Comparison of ENCODE assay signal across 15 mouse cellular contexts in genomic region chr10:116908901-116909642, GRCm38 (mm10). TPM values are rescaled to one million over a fixed set of nuclear protein-coding genes. Genes with fewer than 3 reads are reported as not detected.
DNase-seq lines count a peak whose midpoint lies in the region; ATAC-seq and TF ChIP-seq lines count a peak whose summit lies in the region.
"Had no signal": no experiment of that assay in that cellular context is flagged by ENCODE, and none has a peak within 500 bp of the region (broad histone marks: within the 10 kb centered on the region; RNA-seq: fewer than 3 reads in every experiment).

No protein-coding gene starts in this region.

- H3K36me3 ChIP-seq in heart, postnatal 0 days (replicated peaks; ENCODE audit: control insufficient read depth, insufficient read depth, low read length): peaks cover 89% of the 10 kb centered on the region
- peaks cover 33% of the 10 kb centered on the region for H3K36me3 ChIP-seq in liver, postnatal 0 days (replicated peaks; ENCODE audit: insufficient read depth, low read length)

- peak overlapping the region; percentile 11; the same call in 1 of the 2 replicates for H3K27ac ChIP-seq in heart, postnatal 0 days (ENCODE audit: low read depth)
- H3K27ac ChIP-seq in liver, postnatal 0 days (ENCODE audit: low read depth): peak overlapping the region; percentile 79
- H3K27ac ChIP-seq: limb, embryonic 15.5 days had no signal

- TF ChIP-seq EP300 in heart, postnatal 0 days (IDR thresholded peaks at IDR 0.05; ENCODE audit: low read depth): no peak
- TF ChIP-seq EP300 in liver, postnatal 0 days (IDR thresholded peaks at IDR 0.05; ENCODE audit: low read depth): no peak

- peak; percentile 65 for ATAC-seq in heart, postnatal 0 days (ENCODE audit: insufficient read depth, low read depth)
- peak; percentile 84 for ATAC-seq in erythroid progenitor cell, adult 5-6 weeks (replicated peaks; ENCODE audit: low FRiP score, poor library complexity, severe bottlenecking)
- peak; percentile 95 for ATAC-seq in liver, postnatal 0 days

- H3K27me3 ChIP-seq in heart, postnatal 0 days (ENCODE audit: control insufficient read depth, insufficient read depth, low read length): no peaks in the 10 kb centered on the region
- no peaks in the 10 kb centered on the region for H3K27me3 ChIP-seq in liver, postnatal 0 days (ENCODE audit: insufficient read depth, low read length)
- H3K27me3 ChIP-seq: limb, embryonic 15.5 days had no signal

- TF ChIP-seq CTCF in heart, postnatal 0 days (IDR thresholded peaks at IDR 0.05; ENCODE audit: low read depth): no peak
- no peak for TF ChIP-seq CTCF in liver, postnatal 0 days (IDR thresholded peaks at IDR 0.05; ENCODE audit: low read depth)

- no peak overlapping the region for H3K4me2 ChIP-seq in heart, postnatal 0 days (ENCODE audit: low read depth, low read length)
- peak overlapping the region; percentile 49 for H3K4me2 ChIP-seq in liver, postnatal 0 days (ENCODE audit: low read depth, low read length)
- H3K4me2 ChIP-seq: limb, embryonic 15.5 days had no signal

- DNase-seq in heart, postnatal 0 days (ENCODE audit: low spot score): no peak
- no peak for DNase-seq in heart, adult 9 months (ENCODE audit: low spot score in 2 of 2)
- peak; percentile 58 for DNase-seq in c-Kit-positive CD71-positive TER-119-negative erythroid progenitor cells, embryonic 14.5 days (ENCODE audit: low read depth)
- peak; percentile 68 for DNase-seq in liver, postnatal 0 days
- DNase-seq in frontal cortex, adult 2 months (ENCODE audit: extremely low spot score in 1 of 2, low spot score in 1 of 2): no peak
- no peak for DNase-seq in frontal cortex, postnatal 25 days (ENCODE audit: low spot score in 2 of 2)
- DNase-seq: adrenal gland, adult 2 months; cerebellum, postnatal 10 days; gastrocnemius, postnatal 36 days; heart, postnatal 4 days; kidney, postnatal 10 days; lung, postnatal 36 days; midbrain, embryonic 14.5 days had no signal

- no peak overlapping the region for H3K9ac ChIP-seq in heart, postnatal 0 days (replicated peaks; ENCODE audit: low read depth, low read length)
- H3K9ac ChIP-seq in liver, postnatal 0 days (replicated peaks): no peak overlapping the region
- H3K9ac ChIP-seq: limb, embryonic 15.5 days had no signal

- H3K9me3 ChIP-seq in heart, postnatal 0 days (replicated peaks; ENCODE audit: control insufficient read depth, low read length): no peaks in the 10 kb centered on the region
- no peaks in the 10 kb centered on the region for H3K9me3 ChIP-seq in liver, postnatal 0 days (ENCODE audit: low read length)
- H3K9me3 ChIP-seq: limb, embryonic 15.5 days had no signal

- 37% methylated on average over 15 of the region's 15 CpGs for WGBS in heart, postnatal 0 days
- WGBS in liver, postnatal 0 days (ENCODE audit: insufficient replicate concordance): 57% methylated on average over 15 of the region's 15 CpGs

- no peak overlapping the region for H3K4me3 ChIP-seq in heart, postnatal 0 days (ENCODE audit: low read depth, low read length)
- H3K4me3 ChIP-seq in liver, postnatal 0 days (ENCODE audit: low read depth, low read length): peak overlapping the region; percentile 27
- H3K4me3 ChIP-seq: limb, embryonic 15.5 days had no signal

- no peaks in the 10 kb centered on the region for H3K4me1 ChIP-seq in heart, postnatal 0 days (ENCODE audit: control insufficient read depth, insufficient read depth)
- no peaks in the 10 kb centered on the region for H3K4me1 ChIP-seq in liver, postnatal 0 days (ENCODE audit: insufficient read depth)

RNA-seq across cellular contexts. Expression of gene Myrfl, which starts 12.4 kb away (rescaled TPM):
- 0.39 TPM in 1 of 2 replicates, not detected in the other for total RNA-seq in heart, postnatal 0 days (2014; rRNA removed; ENCODE audit: low replicate concordance)
- polyA plus RNA-seq in heart, postnatal 0 days (2015; fragmentation: Nextera tagmentation; extraction: Ambion mirVana): 0.18 and 0.23 TPM in 2 replicates
- total RNA-seq in erythroid progenitor cell, adult 5-6 weeks (2015; ENCODE audit: low replicate concordance): not detected in 2 replicates
- total RNA-seq in erythroid progenitor cell, adult 5-6 weeks (2017; ENCODE audit: low replicate concordance): not detected in 2 replicates
- polyA plus RNA-seq in liver, postnatal 0 days (2015; fragmentation: Nextera tagmentation; extraction: Ambion mirVana): not detected in 2 replicates
- polyA plus RNA-seq in frontal cortex, adult 2 months (2012; rRNA removed): 0.17 and 0.22 TPM in 2 replicates

RNA-seq across cellular contexts. Expression of gene Rab3ip, which starts 41.5 kb away (rescaled TPM):
- 98.2 and 123 TPM in 2 replicates for total RNA-seq in heart, postnatal 0 days (2014; rRNA removed; ENCODE audit: low replicate concordance)
- polyA plus RNA-seq in heart, postnatal 0 days (2015; fragmentation: Nextera tagmentation; extraction: Ambion mirVana): 70.9 and 78.4 TPM in 2 replicates
- total RNA-seq in erythroid progenitor cell, adult 5-6 weeks (2015; ENCODE audit: low replicate concordance): 4.6 and 13.7 TPM in 2 replicates
- 12.6 and 14.8 TPM in 2 replicates for total RNA-seq in erythroid progenitor cell, adult 5-6 weeks (2017; ENCODE audit: low replicate concordance)
- polyA plus RNA-seq in liver, postnatal 0 days (2015; fragmentation: Nextera tagmentation; extraction: Ambion mirVana): 15.5 and 17.5 TPM in 2 replicates
- 35.2 and 54.2 TPM in 2 replicates for polyA plus RNA-seq in frontal cortex, adult 2 months (2012; rRNA removed)

Comparison
In these comparisons a context has a peak if more than half of its experiments do, and no peak if none do; other contexts are left out.
1. DNase-seq: peak in c-Kit-positive CD71-positive TER-119-negative erythroid progenitor cells, embryonic 14.5 days (single experiment) and liver, postnatal 0 days (single experiment); none in heart, postnatal 0 days (single experiment), heart, adult 9 months (0 of 2), frontal cortex, adult 2 months (0 of 2) and frontal cortex, postnatal 25 days (0 of 2).
2. Peak in every context shown above with its lines, with median percentiles within 50 percentile points of each other: ATAC-seq.